Mouse (Mus musculus) CH12.LX (cell line): ENCODE measurements at regions not wholly inside any gene's neighbourhood (a gene's known extent, or its start where the extent isn't known, plus 50 kb on each side); places are given as distances from the start of the nearest gene placed in this dataset.

ENCODE experiments used
- EP300 ChIP-seq: IDR thresholded peaks from 2 replicates; pipeline ENCODE4 v1.6.1; 2011; ENCODE audit warnings: low read length, improper control_type of control experiment
- MAZ ChIP-seq: IDR thresholded peaks from 2 replicates; pipeline ENCODE4 v1.6.1; 2012; ENCODE audit warnings: low read depth, mild to moderate bottlenecking, inconsistent platforms, low read length, improper control_type of control experiment, moderate library complexity
- MYC ChIP-seq: IDR thresholded peaks from 2 replicates; pipeline ENCODE4 v1.6.1; 2011; ENCODE audit warnings: low read depth, mild to moderate bottlenecking, improper control_type of control experiment, low read length
- PAX5 ChIP-seq: IDR thresholded peaks from 2 replicates; pipeline ENCODE4 v1.6.1; 2012; ENCODE audit warnings: low read length, inconsistent platforms, mixed read lengths
- POLR2A ChIP-seq: IDR thresholded peaks from 2 replicates; pipeline ENCODE4 v1.6.1; 2011; ENCODE audit warnings: low read depth, mild to moderate bottlenecking, improper control_type of control experiment, low read length
- SIN3A ChIP-seq: IDR thresholded peaks from 2 replicates; pipeline ENCODE4 v1.6.1; 2012; ENCODE audit warnings: low read length, improper control_type of control experiment, inconsistent platforms
- TBP ChIP-seq: conservative IDR thresholded peaks from 2 replicates; pipeline ENCODE4 v1.6.1; 2011; ENCODE audit warnings: low read depth, low read length, improper control_type of control experiment
- ZMIZ1 ChIP-seq: IDR thresholded peaks from 2 replicates; pipeline ENCODE4 v1.6.1; 2012; ENCODE audit warnings: low read depth, mild to moderate bottlenecking, inconsistent platforms, low read length, improper control_type of control experiment

DNA sequence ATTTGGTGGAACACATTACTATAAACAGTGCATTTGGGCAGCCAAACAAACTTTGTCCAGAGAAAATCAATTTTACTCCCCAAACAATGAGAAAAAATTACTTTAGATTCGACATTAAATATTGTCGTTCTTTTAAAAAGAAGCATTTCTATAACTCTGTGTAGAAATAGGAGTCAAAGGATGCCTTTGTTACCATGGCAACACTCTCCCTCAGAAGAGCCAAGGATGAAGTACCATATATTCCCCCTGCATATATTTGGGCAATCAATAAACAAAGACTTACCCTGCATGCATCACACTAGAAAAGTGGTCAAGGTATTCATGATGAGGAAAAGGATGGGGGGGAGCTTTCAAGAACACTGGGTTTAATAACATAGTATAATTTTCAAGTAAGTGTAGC is 70.9 kb upstream of the Tenm2 start:
- TF ChIP-seq EP300 = no peak
- no peak for TF ChIP-seq ZMIZ1
- no peak for TF ChIP-seq SIN3A
- TF ChIP-seq PAX5 = no peak
- no peak for TF ChIP-seq MAZ
- no peak for TF ChIP-seq TBP
- no peak for TF ChIP-seq MYC
- no peak for TF ChIP-seq POLR2A
